Mouse (Mus musculus): ENCODE measurements around the gene Cdk9. TPM values are rescaled to one million over a fixed set of nuclear protein-coding genes. Genes with fewer than 3 reads are reported as not detected.

Gene Cdk9
- total and polyA plus RNA-seq, 3 experiments = 30.9 to 125 TPM; not detected in 1

DNA sequence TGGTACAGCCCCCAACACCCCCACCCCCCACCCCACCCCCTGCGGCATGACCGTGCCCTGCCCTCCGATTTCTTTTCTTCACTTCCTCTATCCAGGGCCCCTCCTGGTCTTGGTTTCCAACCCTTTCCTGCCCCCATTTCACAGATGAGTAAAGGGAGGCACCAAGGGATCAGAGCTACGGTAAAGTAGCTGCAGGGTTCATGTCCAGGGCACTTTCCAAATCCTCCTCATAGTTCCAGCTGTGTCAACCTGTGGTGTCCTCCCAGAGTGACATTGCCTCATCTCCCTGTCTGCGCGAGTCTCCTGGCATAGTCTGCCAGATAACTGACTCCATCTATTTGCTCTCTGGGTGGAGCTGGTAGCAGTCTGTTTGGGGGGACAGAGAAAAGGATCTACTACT lies 47.0 kb downstream of the Cdk9 start:
- DNase-seq (ENCODE audit: low read depth, low spot score) = no peak
- no peaks in the 10 kb centered on the region for H3K9me3 ChIP-seq (replicated peaks; ENCODE audit: insufficient read depth, low read length)
- no peak for TF ChIP-seq RAD21 (IDR thresholded peaks at IDR 0.05; ENCODE audit: low read depth, low read length)
- TF ChIP-seq MYC (IDR thresholded peaks at IDR 0.05; ENCODE audit: low read depth, low read length) = no peak
- TF ChIP-seq CTCF (IDR thresholded peaks at IDR 0.05 in 2 of 3, conservative IDR thresholded peaks at IDR 0.05 in 1 of 3; ENCODE audit: control insufficient read depth in 1 of 3, insufficient read depth in 1 of 3, low read depth in 2 of 3, low read length in 3 of 3, poor library complexity in 1 of 3, severe bottlenecking in 1 of 3) = no peak
- TF ChIP-seq KAT2A (conservative IDR thresholded peaks at IDR 0.05; ENCODE audit: low read depth, low read length) = no peak
- no peak for TF ChIP-seq BHLHE40 (IDR thresholded peaks at IDR 0.05; ENCODE audit: borderline replicate concordance, low read depth, low read length)
- TF ChIP-seq SMC3 (IDR thresholded peaks at IDR 0.05; ENCODE audit: low read depth, low read length) = no peak
- no peak for TF ChIP-seq TCF12 (IDR thresholded peaks at IDR 0.05; ENCODE audit: low read depth, low read length)
- TF ChIP-seq TBP (IDR thresholded peaks at IDR 0.05; ENCODE audit: low read depth, low read length) = no peak
- no peak for TF ChIP-seq MYB (IDR thresholded peaks at IDR 0.05; ENCODE audit: low read depth, low read length)
- no peak for TF ChIP-seq NRF1 (IDR thresholded peaks at IDR 0.05; ENCODE audit: insufficient read depth, low read depth, low read length, poor library complexity, severe bottlenecking)
- no peak for TF ChIP-seq GATA1 (IDR thresholded peaks at IDR 0.05; ENCODE audit: low read depth, low read length)
- TF ChIP-seq USF1 (IDR thresholded peaks at IDR 0.05; ENCODE audit: low read depth, low read length) = no peak
- no peak for TF ChIP-seq MXI1 (IDR thresholded peaks at IDR 0.05; ENCODE audit: low read depth, low read length)
- no peak for TF ChIP-seq ZKSCAN1 (IDR thresholded peaks at IDR 0.05; ENCODE audit: low read depth, low read length)
- no peak for TF ChIP-seq GABPA (IDR thresholded peaks at IDR 0.05; ENCODE audit: low read depth, low read length)
- H3K4me3 ChIP-seq (ENCODE audit: control insufficient read depth in 1 of 2, insufficient read depth in 1 of 2, low read depth in 2 of 2, low read length in 2 of 2) = no peak overlapping the region
- no peak overlapping the region for H3K27ac ChIP-seq (ENCODE audit: control insufficient read depth, low read depth, low read length)
- H3K27me3 ChIP-seq (ENCODE audit: control insufficient read depth in 1 of 2, insufficient read depth in 2 of 2, low read length in 2 of 2) = no peaks in the 10 kb centered on the region
- H3K36me3 ChIP-seq (ENCODE audit: control insufficient read depth in 1 of 2, insufficient read depth in 2 of 2, low read length in 2 of 2) = no peaks in the 10 kb centered on the region
- no peaks in the 10 kb centered on the region for H3K79me2 ChIP-seq (ENCODE audit: control insufficient read depth, insufficient read depth, low read length, poor library complexity)
- H3K9ac ChIP-seq (ENCODE audit: control insufficient read depth, low read depth, low read length, poor library complexity, severe bottlenecking) = no peak overlapping the region
- peaks cover 0 to 11% of the 10 kb centered on the region in 2 experiments; a peak in 2 of 4 replicates for H3K4me1 ChIP-seq (ENCODE audit: control insufficient read depth in 1 of 2, insufficient read depth in 2 of 2, low read length in 2 of 2)

DNA sequence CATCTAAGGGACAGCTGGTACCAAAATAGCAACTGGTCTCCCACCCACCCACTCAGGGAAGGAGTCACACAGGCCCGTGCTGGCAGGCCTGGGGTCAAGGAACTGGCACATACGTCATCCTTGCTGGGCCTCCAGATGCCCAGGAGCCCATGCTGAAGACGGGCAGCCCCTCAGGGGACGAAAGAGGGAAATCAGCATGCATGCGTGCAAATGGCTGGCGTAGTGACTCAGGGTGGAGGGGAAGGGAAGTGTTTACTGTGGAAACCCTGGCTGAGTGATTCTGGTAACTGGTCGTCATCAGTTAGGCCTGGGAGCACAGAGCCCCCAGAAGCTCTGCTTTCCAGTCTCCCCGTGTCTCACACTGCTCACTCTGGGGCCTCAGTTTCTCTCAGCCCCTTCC lies 47.5 kb downstream of the Cdk9 start:
- no peaks in the 10 kb centered on the region for H3K9me3 ChIP-seq (replicated peaks; ENCODE audit: insufficient read depth, low read length)
- H3K9ac ChIP-seq (ENCODE audit: control insufficient read depth, low read depth, low read length, poor library complexity, severe bottlenecking) = no peak overlapping the region
- no peak overlapping the region for H3K4me3 ChIP-seq (ENCODE audit: control insufficient read depth in 1 of 2, insufficient read depth in 1 of 2, low read depth in 2 of 2, low read length in 2 of 2)
- no peaks in the 10 kb centered on the region; a peak in 1 of 4 replicates for H3K36me3 ChIP-seq (ENCODE audit: control insufficient read depth in 1 of 2, insufficient read depth in 2 of 2, low read length in 2 of 2)
- H3K27me3 ChIP-seq (ENCODE audit: control insufficient read depth in 1 of 2, insufficient read depth in 2 of 2, low read length in 2 of 2) = no peaks in the 10 kb centered on the region
- peaks cover 2 to 15% of the 10 kb centered on the region in 2 experiments; a peak in 2 of 4 replicates for H3K4me1 ChIP-seq (ENCODE audit: control insufficient read depth in 1 of 2, insufficient read depth in 2 of 2, low read length in 2 of 2)
- DNase-seq (ENCODE audit: low read depth, low spot score) = no peak
- H3K79me2 ChIP-seq (ENCODE audit: control insufficient read depth, insufficient read depth, low read length, poor library complexity) = no peaks in the 10 kb centered on the region
- TF ChIP-seq ZMIZ1 (IDR thresholded peaks at IDR 0.05; ENCODE audit: low read depth, low read length) = no peak
- no peak for TF ChIP-seq CHD1 (IDR thresholded peaks at IDR 0.05; ENCODE audit: low read depth, low read length)
- TF ChIP-seq SMC3 (IDR thresholded peaks at IDR 0.05; ENCODE audit: low read depth, low read length) = no peak
- TF ChIP-seq MXI1 (IDR thresholded peaks at IDR 0.05; ENCODE audit: low read depth, low read length) = no peak
- no peak for TF ChIP-seq ZKSCAN1 (IDR thresholded peaks at IDR 0.05; ENCODE audit: low read depth, low read length)
- TF ChIP-seq MYB (IDR thresholded peaks at IDR 0.05; ENCODE audit: low read depth, low read length) = no peak
- no peak for TF ChIP-seq USF2 (IDR thresholded peaks at IDR 0.05; ENCODE audit: borderline replicate concordance in 1 of 2, insufficient read depth in 1 of 2, low read depth in 1 of 2, low read length in 2 of 2)
- no peak for TF ChIP-seq ETS1 (IDR thresholded peaks at IDR 0.05; ENCODE audit: low read depth, low read length)
- TF ChIP-seq JUND (IDR thresholded peaks at IDR 0.05; ENCODE audit: low read depth, low read length) = no peak
- no peak for TF ChIP-seq POLR2A (IDR thresholded peaks at IDR 0.05; ENCODE audit: control insufficient read depth in 1 of 2, insufficient read depth in 1 of 2, low read depth in 1 of 2, low read length in 2 of 2, poor library complexity in 1 of 2)
- no peak for TF ChIP-seq GABPA (IDR thresholded peaks at IDR 0.05; ENCODE audit: low read depth, low read length)
- no peak for TF ChIP-seq POLR2AphosphoS5 (IDR thresholded peaks at IDR 0.05; ENCODE audit: borderline replicate concordance, low read depth, low read length)
- no peak for TF ChIP-seq UBTF (IDR thresholded peaks at IDR 0.05; ENCODE audit: borderline replicate concordance, insufficient read depth, low read depth, low read length)
- no peak for TF ChIP-seq ELF1 (IDR thresholded peaks at IDR 0.05; ENCODE audit: low read depth, low read length)
- no peak for TF ChIP-seq NRF1 (IDR thresholded peaks at IDR 0.05; ENCODE audit: insufficient read depth, low read depth, low read length, poor library complexity, severe bottlenecking)
- H3K27ac ChIP-seq (ENCODE audit: control insufficient read depth, low read depth, low read length) = no peak overlapping the region
